Mouse (Mus musculus) adipocyte (in vitro differentiated cells): ENCODE measurements around the gene Olfr846.

Experiments used
- DNase-seq: peaks from one replicate; pipeline ENCODE4 v3.0.0-alpha.2; 2016; ENCODE audit warnings: low spot score

Olfr846 gene

GRCm38 (mm10) chr9:19363905-19364304 lies at the start of gene Olfr846:
TSS of gene Olfr846 (minus strand) at chr9:19364005.
- DNase-seq, result no peak

- no peak for DNase-seq
Observed at GRCm38 (mm10) chr9:19378569-19378968, 14.8 kb upstream of the Olfr846 start, which contains the start of gene Olfr847. TSS of gene Olfr847 (minus strand) at chr9:19378669.

GRCm38 (mm10) chr9:19336157-19336556 lies 27.6 kb downstream of the Olfr846 start, which contains the start of gene Olfr845:
TSS of gene Olfr845 (plus strand) at chr9:19336457.
- no peak for DNase-seq

- DNase-seq, result no peak
Observed at GRCm38 (mm10) chr9:19316047-19316446, 47.8 kb downstream of the Olfr846 start, which contains the start of gene Olfr844. TSS of gene Olfr844 (plus strand) at chr9:19316347.
